10 mouse cellular contexts compared by ENCODE assay signal in genomic region chr11:115510507-115510888, GRCm38 (mm10). TPM values are rescaled to one million over a fixed set of nuclear protein-coding genes. Genes with fewer than 3 reads are reported as not detected.
DNase-seq lines count a peak whose midpoint lies in the region; ATAC-seq and TF ChIP-seq lines count a peak whose summit lies in the region.
"Had no signal": no experiment of that assay in that cellular context is flagged by ENCODE, and none has a peak within 500 bp of the region (broad histone marks: within the 10 kb centered on the region; RNA-seq: fewer than 3 reads in every experiment).

No protein-coding gene starts in this region.

- H3K4me1 ChIP-seq in heart, embryonic 14.5 days (ENCODE audit: control insufficient read depth in 2 of 2, insufficient read depth in 2 of 2, low read length in 2 of 2) = peaks cover 32 to 62% of the 10 kb centered on the region in 2 experiments
- H3K4me1 ChIP-seq in embryonic facial prominence, embryonic 11.5 days (ENCODE audit: control insufficient read depth, insufficient read depth, low read length) = peaks cover 10% of the 10 kb centered on the region; the same call in 1 of the 2 replicates
- peaks cover 16% of the 10 kb centered on the region for H3K4me1 ChIP-seq in hindbrain, postnatal 0 days (ENCODE audit: insufficient read depth, low read length)
- H3K4me1 ChIP-seq in midbrain, embryonic 14.5 days (ENCODE audit: control insufficient read depth, insufficient read depth, low read length) = peaks cover 47% of the 10 kb centered on the region

- 36% methylated on average over 5 of the region's 5 CpGs for WGBS in heart, embryonic 14.5 days
- WGBS in embryonic facial prominence, embryonic 11.5 days = 43% methylated on average over 5 of the region's 5 CpGs
- WGBS in hindbrain, postnatal 0 days = 36% methylated on average over 5 of the region's 5 CpGs
- WGBS in midbrain, embryonic 14.5 days = 46% methylated on average over 5 of the region's 5 CpGs

- peak overlapping the region; percentile 79 for H3K4me2 ChIP-seq in heart, embryonic 14.5 days (ENCODE audit: low read length)
- peak overlapping the region; percentile 38 for H3K4me2 ChIP-seq in embryonic facial prominence, embryonic 11.5 days (ENCODE audit: low read depth, low read length)
- peak overlapping the region; percentile 83 for H3K4me2 ChIP-seq in hindbrain, postnatal 0 days (ENCODE audit: low read depth, low read length)
- peak overlapping the region; percentile 79 for H3K4me2 ChIP-seq in midbrain, embryonic 14.5 days (ENCODE audit: low read length)

- H3K27ac ChIP-seq in heart, embryonic 14.5 days (replicated peaks in 1 of 2; ENCODE audit: control insufficient read depth in 1 of 2, insufficient read depth in 1 of 2, low read depth in 2 of 2, low read length in 2 of 2) = peak overlapping the region; percentile 46 to 64; a peak in 3 of 4 replicates
- H3K27ac ChIP-seq in embryonic facial prominence, embryonic 11.5 days (replicated peaks; ENCODE audit: low read depth, low read length) = no peak overlapping the region
- H3K27ac ChIP-seq in hindbrain, postnatal 0 days = no peak overlapping the region
- no peak overlapping the region for H3K27ac ChIP-seq in midbrain, embryonic 14.5 days (replicated peaks; ENCODE audit: low read depth, low read length)

- ATAC-seq in heart, embryonic 14.5 days (ENCODE audit: insufficient number of reproducible peaks, insufficient read depth, low FRiP score, low read depth) = no peak
- ATAC-seq in embryonic facial prominence, embryonic 11.5 days (replicated peaks; ENCODE audit: insufficient number of reproducible peaks, low FRiP score, low TSS enrichment, low read depth) = no peak
- no peak for ATAC-seq in hindbrain, postnatal 0 days
- no peak for ATAC-seq in midbrain, embryonic 14.5 days (ENCODE audit: low FRiP score, low TSS enrichment)
- no peak for ATAC-seq in CD4-positive, CD25-positive, alpha-beta regulatory T cell, adult 4 months

- intact Hi-C loops in heart, postnatal 10 days (cut with DNase I) = no loop called here

- H3K9ac ChIP-seq in heart, embryonic 14.5 days (ENCODE audit: low read length) = peak overlapping the region; percentile 98
- no peak overlapping the region; the same call in 1 of the 2 replicates for H3K9ac ChIP-seq in embryonic facial prominence, embryonic 11.5 days (replicated peaks; ENCODE audit: low read length)
- peak overlapping the region; percentile 97; the same call in 1 of the 2 replicates for H3K9ac ChIP-seq in hindbrain, postnatal 0 days (replicated peaks; ENCODE audit: low read length)
- peak overlapping the region; percentile 37 for H3K9ac ChIP-seq in midbrain, embryonic 14.5 days (replicated peaks; ENCODE audit: low read length)

- no peaks in the 10 kb centered on the region for H3K9me3 ChIP-seq in heart, embryonic 14.5 days (ENCODE audit: control insufficient read depth, low read length)
- H3K9me3 ChIP-seq in embryonic facial prominence, embryonic 11.5 days (replicated peaks; ENCODE audit: control insufficient read depth, low read length) = no peaks in the 10 kb centered on the region
- H3K9me3 ChIP-seq in hindbrain, postnatal 0 days (ENCODE audit: low read length) = no peaks in the 10 kb centered on the region
- H3K9me3 ChIP-seq in midbrain, embryonic 14.5 days (ENCODE audit: control insufficient read depth, low read length) = no peaks in the 10 kb centered on the region

- peaks cover 7% of the 10 kb centered on the region; the same call in 1 of the 2 replicates for H3K36me3 ChIP-seq in heart, embryonic 14.5 days (ENCODE audit: control insufficient read depth, insufficient read depth, low read length)
- H3K36me3 ChIP-seq in embryonic facial prominence, embryonic 11.5 days (replicated peaks; ENCODE audit: control insufficient read depth, insufficient read depth, low read depth, low read length) = no peaks in the 10 kb centered on the region
- H3K36me3 ChIP-seq in hindbrain, postnatal 0 days (ENCODE audit: insufficient read depth, low read length) = no peaks in the 10 kb centered on the region
- H3K36me3 ChIP-seq in midbrain, embryonic 14.5 days (ENCODE audit: control insufficient read depth, insufficient read depth, low read length) = 0 out of 2 replicates have a peak, but pooled peaks cover 7% of the 10 kb centered on the region

- peak overlapping the region in 1 of 2 experiments; percentile 17; a peak in 2 of 4 replicates for H3K4me3 ChIP-seq in heart, embryonic 14.5 days (ENCODE audit: control insufficient read depth in 1 of 2, insufficient read depth in 1 of 2, low read depth in 1 of 2, low read length in 2 of 2)
- H3K4me3 ChIP-seq in embryonic facial prominence, embryonic 11.5 days (ENCODE audit: low read depth, low read length) = no peak overlapping the region
- peak overlapping the region; percentile 100 for H3K4me3 ChIP-seq in hindbrain, postnatal 0 days (ENCODE audit: low read length)
- peak overlapping the region; percentile 72 for H3K4me3 ChIP-seq in midbrain, embryonic 14.5 days (replicated peaks; ENCODE audit: low read depth, low read length)

- no peaks in the 10 kb centered on the region for H3K27me3 ChIP-seq in heart, embryonic 14.5 days (ENCODE audit: control insufficient read depth, insufficient read depth, low read length)
- no peaks in the 10 kb centered on the region for H3K27me3 ChIP-seq in embryonic facial prominence, embryonic 11.5 days (ENCODE audit: control insufficient read depth, insufficient read depth, low read length)
- no peaks in the 10 kb centered on the region for H3K27me3 ChIP-seq in hindbrain, postnatal 0 days (ENCODE audit: insufficient read depth, low read length)
- H3K27me3 ChIP-seq in midbrain, embryonic 14.5 days (ENCODE audit: control insufficient read depth, insufficient read depth, low read length) = no peaks in the 10 kb centered on the region

- no peak for DNase-seq in heart, postnatal 10 days
- DNase-seq in embryonic facial prominence, embryonic 11.5 days (ENCODE audit: low spot score) = no peak
- no peak for DNase-seq in hindbrain, postnatal 0 days (ENCODE audit: low spot score)
- DNase-seq in midbrain, embryonic 14.5 days = no peak
- no peak for DNase-seq in ovary, postnatal 10 days (ENCODE audit: low spot score)
- no peak for DNase-seq in gastrocnemius, adult 8-10 months (ENCODE audit: low spot score in 2 of 2)
- DNase-seq: lung, adult 2 months had no signal

- no peak for TF ChIP-seq CTCF in hindbrain, postnatal 0 days (IDR thresholded peaks at IDR 0.05; ENCODE audit: low read depth)

RNA-seq across cellular contexts. Expression of gene Jpt1, which starts 3.7 kb away (rescaled TPM):
- polyA plus RNA-seq in heart, embryonic 14.5 days (2014; fragmentation: Nextera tagmentation; extraction: Ambion mirVana) = 511 and 538 TPM in 2 replicates
- 100 to 1,000 TPM; 338 to 393 TPM for total RNA-seq in heart, postnatal 10 days (2021)
- polyA plus RNA-seq in embryonic facial prominence, embryonic 11.5 days (2014; fragmentation: Nextera tagmentation; extraction: Ambion mirVana) = 654 and 692 TPM in 2 replicates
- total RNA-seq in hindbrain, postnatal 0 days (2014; rRNA removed) = 640 and 655 TPM in 2 replicates
- polyA plus RNA-seq in hindbrain, postnatal 0 days (2015; fragmentation: Nextera tagmentation; extraction: Ambion mirVana) = 966 and 1,016 TPM in 2 replicates
- 1,631 and 1,863 TPM in 2 replicates for polyA plus RNA-seq in midbrain, embryonic 14.5 days (2014; fragmentation: Nextera tagmentation; extraction: Ambion mirVana)
- polyA plus RNA-seq in CD4-positive, CD25-positive, alpha-beta regulatory T cell, adult 4 months (2017; shearing (Covaris generic)) = 100 to 1,000 TPM; 716 to 764 TPM
- 10 to 100 TPM; 64.3 to 70.0 (median 66.3) TPM for total RNA-seq in gastrocnemius, adult 8-10 months (2022)

RNA-seq across cellular contexts. Expression of gene Nt5c, which starts 18.8 kb away (rescaled TPM):
- polyA plus RNA-seq in heart, embryonic 14.5 days (2014; fragmentation: Nextera tagmentation; extraction: Ambion mirVana) = 54.5 and 56.2 TPM in 2 replicates
- 10 to 100 TPM; 24.6 to 26.7 TPM for total RNA-seq in heart, postnatal 10 days (2021)
- polyA plus RNA-seq in embryonic facial prominence, embryonic 11.5 days (2014; fragmentation: Nextera tagmentation; extraction: Ambion mirVana) = 67.4 and 70.7 TPM in 2 replicates
- total RNA-seq in hindbrain, postnatal 0 days (2014; rRNA removed) = 54.3 and 62.2 TPM in 2 replicates
- polyA plus RNA-seq in hindbrain, postnatal 0 days (2015; fragmentation: Nextera tagmentation; extraction: Ambion mirVana) = 129 and 130 TPM in 2 replicates
- 93.9 and 110 TPM in 2 replicates for polyA plus RNA-seq in midbrain, embryonic 14.5 days (2014; fragmentation: Nextera tagmentation; extraction: Ambion mirVana)
- 100 to 1,000 TPM; 296 to 304 TPM for polyA plus RNA-seq in CD4-positive, CD25-positive, alpha-beta regulatory T cell, adult 4 months (2017; shearing (Covaris generic))
- total RNA-seq in gastrocnemius, adult 8-10 months (2022) = 1 to 10 TPM; 5.4 to 7.4 (median 6.6) TPM

RNA-seq across cellular contexts. Expression of gene Sumo2, which starts 25.6 kb away (rescaled TPM):
- polyA plus RNA-seq in heart, embryonic 14.5 days (2014; fragmentation: Nextera tagmentation; extraction: Ambion mirVana) = 600 and 636 TPM in 2 replicates
- 100 to 1,000 TPM; 217 to 251 TPM for total RNA-seq in heart, postnatal 10 days (2021)
- 1,638 and 1,712 TPM in 2 replicates for polyA plus RNA-seq in embryonic facial prominence, embryonic 11.5 days (2014; fragmentation: Nextera tagmentation; extraction: Ambion mirVana)
- total RNA-seq in hindbrain, postnatal 0 days (2014; rRNA removed) = 474 and 477 TPM in 2 replicates
- polyA plus RNA-seq in hindbrain, postnatal 0 days (2015; fragmentation: Nextera tagmentation; extraction: Ambion mirVana) = 981 and 1,003 TPM in 2 replicates
- polyA plus RNA-seq in midbrain, embryonic 14.5 days (2014; fragmentation: Nextera tagmentation; extraction: Ambion mirVana) = 1,242 and 1,259 TPM in 2 replicates
- 100 to 1,000 TPM; 676 to 678 TPM for polyA plus RNA-seq in CD4-positive, CD25-positive, alpha-beta regulatory T cell, adult 4 months (2017; shearing (Covaris generic))
- total RNA-seq in gastrocnemius, adult 8-10 months (2022) = 100 to 1,000 TPM; 138 to 163 (median 141) TPM

RNA-seq across cellular contexts. Expression of gene Armc7, which starts 35.0 kb away (rescaled TPM):
- polyA plus RNA-seq in heart, embryonic 14.5 days (2014; fragmentation: Nextera tagmentation; extraction: Ambion mirVana) = 5.5 and 7.5 TPM in 2 replicates
- total RNA-seq in heart, postnatal 10 days (2021) = 1 to 10 TPM; 2.3 to 2.6 TPM
- polyA plus RNA-seq in embryonic facial prominence, embryonic 11.5 days (2014; fragmentation: Nextera tagmentation; extraction: Ambion mirVana) = 8.1 and 8.7 TPM in 2 replicates
- total RNA-seq in hindbrain, postnatal 0 days (2014; rRNA removed) = 9.9 and 11.8 TPM in 2 replicates
- 10.7 and 11.0 TPM in 2 replicates for polyA plus RNA-seq in hindbrain, postnatal 0 days (2015; fragmentation: Nextera tagmentation; extraction: Ambion mirVana)
- polyA plus RNA-seq in midbrain, embryonic 14.5 days (2014; fragmentation: Nextera tagmentation; extraction: Ambion mirVana) = 16.3 and 16.7 TPM in 2 replicates
- 100 to 1,000 TPM in 1 of 2 experiments, 10 to 100 TPM in 1; 79.2 to 132 TPM for polyA plus RNA-seq in CD4-positive, CD25-positive, alpha-beta regulatory T cell, adult 4 months (2017; shearing (Covaris generic))
- 1 to 10 TPM; 1.0 to 1.8 (median 1.5) TPM for total RNA-seq in gastrocnemius, adult 8-10 months (2022)

RNA-seq across cellular contexts. Expression of gene Slc16a5, which starts 48.2 kb away (rescaled TPM):
- 0.08 and 0.26 TPM in 2 replicates for polyA plus RNA-seq in heart, embryonic 14.5 days (2014; fragmentation: Nextera tagmentation; extraction: Ambion mirVana)
- total RNA-seq in heart, postnatal 10 days (2021) = under 1 TPM; 0.15 to 0.57 TPM
- polyA plus RNA-seq in embryonic facial prominence, embryonic 11.5 days (2014; fragmentation: Nextera tagmentation; extraction: Ambion mirVana) = 0.22 TPM in 1 of 2 replicates, not detected in the other
- 0.10 TPM in 1 of 2 replicates, not detected in the other for total RNA-seq in hindbrain, postnatal 0 days (2014; rRNA removed)
- 0.30 and 0.66 TPM in 2 replicates for polyA plus RNA-seq in hindbrain, postnatal 0 days (2015; fragmentation: Nextera tagmentation; extraction: Ambion mirVana)
- polyA plus RNA-seq in midbrain, embryonic 14.5 days (2014; fragmentation: Nextera tagmentation; extraction: Ambion mirVana) = not detected in 2 replicates
- 1 to 10 TPM; 3.5 to 6.5 TPM for polyA plus RNA-seq in CD4-positive, CD25-positive, alpha-beta regulatory T cell, adult 4 months (2017; shearing (Covaris generic))
- total RNA-seq in gastrocnemius, adult 8-10 months (2022) = not detected
- total RNA-seq: gastrocnemius, postnatal 14 days had no signal

Comparison
In these comparisons a context has a peak if more than half of its experiments do, and no peak if none do; other contexts are left out.
1. H3K27ac ChIP-seq: peak in heart, embryonic 14.5 days (2 of 2); none in embryonic facial prominence, embryonic 11.5 days (single experiment), hindbrain, postnatal 0 days (single experiment) and midbrain, embryonic 14.5 days (single experiment).
2. Peak in every context shown above with its lines, with median percentiles within 50 percentile points of each other: H3K4me2 ChIP-seq.